Mouse (Mus musculus): ENCODE data around the gene Gfm2. TPM values are rescaled to one million over a fixed set of nuclear protein-coding genes. Genes with fewer than 3 reads are reported as not detected.

Gfm2 gene
- polyA plus RNA-seq, 1 experiment from 2014 or later = 26.9 TPM

DNA sequence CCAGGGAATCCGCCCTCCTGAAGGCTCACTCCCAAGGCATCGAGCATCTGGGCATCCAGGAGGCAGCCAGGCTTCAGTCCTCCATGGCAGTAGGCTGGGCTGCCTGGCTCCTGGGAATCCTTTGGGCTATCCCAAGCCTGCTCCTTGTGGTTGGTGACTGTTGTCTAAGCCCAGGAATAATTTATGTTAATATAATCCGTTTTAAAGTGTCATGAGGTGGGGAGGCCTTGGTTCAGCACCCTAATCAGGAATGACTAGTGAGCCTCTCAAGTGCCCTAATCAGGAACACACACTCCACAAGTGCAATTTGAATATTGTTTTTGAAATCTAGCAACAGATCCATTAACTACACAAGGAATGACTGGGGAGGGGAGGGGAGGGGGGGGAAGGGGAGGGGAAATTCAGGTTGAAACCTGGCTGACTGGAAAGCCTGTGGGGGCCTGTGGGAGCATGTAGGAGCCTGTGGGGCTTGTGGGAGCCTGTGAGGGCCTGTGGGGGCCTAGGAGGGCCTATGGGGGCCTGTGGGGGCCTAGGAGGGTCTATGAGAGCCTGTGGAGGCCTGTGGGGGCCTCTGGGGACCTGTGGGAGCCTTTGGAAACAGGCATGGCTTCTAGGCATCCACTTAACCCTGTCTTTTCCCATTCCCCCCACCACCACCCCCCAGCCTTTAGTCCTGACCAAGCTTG is 77.0 kb downstream of the Gfm2 start:
- no peak overlapping the region for H3K9ac ChIP-seq
- no peaks in the 10 kb centered on the region for H3K27me3 ChIP-seq
- H3K36me3 ChIP-seq = no peaks in the 10 kb centered on the region
- H3K27ac ChIP-seq = no peak overlapping the region
- no peak overlapping the region for H3K4me3 ChIP-seq
- H3K9me3 ChIP-seq = no peaks in the 10 kb centered on the region
- peaks cover 18% of the 10 kb centered on the region for H3K4me1 ChIP-seq
- no peak for ATAC-seq (ENCODE audit: insufficient number of reproducible peaks, low FRiP score, low TSS enrichment, low read depth)
- WGBS = 68% methylated on average over 3 of the region's 3 CpGs
- H3K4me2 ChIP-seq = no peak overlapping the region

DNA sequence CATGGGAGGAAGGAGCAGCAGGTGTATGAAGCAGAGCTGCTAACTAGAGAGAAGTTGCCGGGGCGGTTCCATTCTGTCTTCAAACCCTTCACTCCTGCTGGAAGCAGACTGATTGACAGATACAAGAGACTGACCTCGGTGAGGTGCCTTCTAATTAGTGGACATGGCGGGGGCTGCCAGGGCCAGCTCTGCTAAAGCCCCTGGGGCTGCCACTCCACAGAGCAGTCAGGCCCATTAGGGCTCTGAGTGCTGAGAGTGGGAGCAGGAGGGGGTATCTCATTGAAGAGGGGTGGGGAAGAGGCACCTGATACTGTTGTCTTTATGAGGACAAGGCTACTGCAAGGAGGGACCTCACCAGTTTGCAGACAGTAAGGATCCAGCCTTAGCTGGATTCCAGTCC is 77.8 kb downstream of the Gfm2 start:
- Histone ChIP-seq H3K36me3 (no peaks in the 10 kb centered on the region), H3K27me3 (no peaks in the 10 kb centered on the region), H3K4me1 (peaks cover 18% of the 10 kb centered on the region), H3K9ac (no peak overlapping the region), H3K4me2 (no peak overlapping the region), H3K27ac (no peak overlapping the region), H3K9me3 (no peaks in the 10 kb centered on the region), H3K4me3 (no peak overlapping the region)
- no peak for ATAC-seq (ENCODE audit: insufficient number of reproducible peaks, low FRiP score, low TSS enrichment, low read depth)
- WGBS = 35% methylated on average over 4 of the region's 4 CpGs

DNA sequence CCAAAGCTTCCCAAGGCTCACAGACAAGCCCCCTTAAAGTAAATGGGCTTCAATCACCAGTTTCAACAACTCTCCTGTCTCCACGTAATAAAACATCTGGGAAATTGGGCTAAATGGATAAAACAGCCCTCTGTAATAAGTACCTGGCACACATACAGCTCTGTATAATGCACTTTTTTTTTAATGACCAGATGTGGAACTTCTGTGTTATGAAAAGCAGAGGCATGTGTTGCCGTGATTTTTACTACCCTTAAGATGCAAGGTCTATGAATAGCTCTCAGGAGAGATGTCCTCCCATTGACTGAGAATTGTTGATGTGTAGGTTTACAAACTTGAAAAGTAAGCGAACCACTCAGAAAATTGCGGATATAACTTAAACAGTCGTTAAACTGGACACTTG is 78.5 kb downstream of the Gfm2 start:
- Histone ChIP-seq H3K4me2 (no peak overlapping the region), H3K27ac (no peak overlapping the region), H3K36me3 (no peaks in the 10 kb centered on the region), H3K9ac (no peak overlapping the region), H3K27me3 (no peaks in the 10 kb centered on the region), H3K4me3 (no peak overlapping the region), H3K4me1 (peaks cover 18% of the 10 kb centered on the region), H3K9me3 (no peaks in the 10 kb centered on the region)
- 20% methylated on average over 5 of the region's 5 CpGs for WGBS
- ATAC-seq (ENCODE audit: insufficient number of reproducible peaks, low FRiP score, low TSS enrichment, low read depth) = no peak

DNA sequence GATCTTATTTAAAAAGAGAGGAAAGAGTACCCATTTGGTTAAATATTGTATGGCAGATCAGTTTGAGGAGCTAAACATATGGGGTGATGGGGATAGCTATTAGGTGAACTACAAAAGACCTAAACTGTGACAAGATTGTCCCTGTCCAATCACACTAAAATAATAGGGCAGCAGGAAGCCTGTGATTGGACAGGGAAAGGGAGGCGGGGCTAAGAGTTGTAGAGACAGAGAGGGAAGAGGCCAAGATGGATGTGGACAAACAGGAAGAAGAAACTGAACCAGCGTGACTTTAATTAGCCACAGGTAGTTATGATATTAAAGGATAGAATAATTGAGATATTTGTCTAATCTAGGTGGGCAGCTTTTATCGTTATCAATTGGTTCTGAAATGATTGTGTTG is 82.3 kb downstream of the Gfm2 start:
- H3K9me3 ChIP-seq = no peaks in the 10 kb centered on the region
- no peak overlapping the region for H3K27ac ChIP-seq
- 92% methylated on average over 3 of the region's 3 CpGs for WGBS
- H3K4me1 ChIP-seq = peaks cover 20% of the 10 kb centered on the region
- H3K27me3 ChIP-seq = no peaks in the 10 kb centered on the region
- H3K36me3 ChIP-seq = no peaks in the 10 kb centered on the region
- ATAC-seq (ENCODE audit: insufficient number of reproducible peaks, low FRiP score, low TSS enrichment, low read depth) = no peak
- no peak overlapping the region for H3K9ac ChIP-seq
- no peak overlapping the region for H3K4me3 ChIP-seq
- no peak overlapping the region for H3K4me2 ChIP-seq

DNA sequence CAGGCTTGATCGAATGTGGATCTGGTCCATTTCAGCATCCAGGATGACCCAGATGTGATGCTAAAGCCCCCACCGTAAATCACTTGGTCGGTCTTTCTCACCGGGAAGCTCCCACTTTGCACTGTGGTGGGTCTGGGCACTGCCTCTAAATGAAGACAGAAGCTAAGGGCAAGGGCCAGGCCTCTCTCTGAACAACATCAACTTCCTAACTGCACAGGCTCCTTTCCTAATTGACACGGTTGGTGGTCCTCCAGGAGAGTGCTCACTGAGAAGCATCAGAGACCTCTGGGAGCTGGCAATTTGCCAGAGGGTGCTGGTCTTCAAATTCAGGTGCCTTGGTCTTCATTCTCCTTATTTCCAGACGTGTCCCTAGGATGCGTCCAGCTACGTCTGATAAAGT is 86.1 kb downstream of the Gfm2 start:
- Histone ChIP-seq H3K27me3 (no peaks in the 10 kb centered on the region), H3K36me3 (no peaks in the 10 kb centered on the region), H3K4me3 (no peak overlapping the region), H3K9ac (no peak overlapping the region), H3K4me1 (peaks cover 7% of the 10 kb centered on the region), H3K27ac (no peak overlapping the region), H3K9me3 (no peaks in the 10 kb centered on the region), H3K4me2 (no peak overlapping the region)
- WGBS = 59% methylated on average over 8 of the region's 8 CpGs
- ATAC-seq (ENCODE audit: insufficient number of reproducible peaks, low FRiP score, low TSS enrichment, low read depth) = no peak

DNA sequence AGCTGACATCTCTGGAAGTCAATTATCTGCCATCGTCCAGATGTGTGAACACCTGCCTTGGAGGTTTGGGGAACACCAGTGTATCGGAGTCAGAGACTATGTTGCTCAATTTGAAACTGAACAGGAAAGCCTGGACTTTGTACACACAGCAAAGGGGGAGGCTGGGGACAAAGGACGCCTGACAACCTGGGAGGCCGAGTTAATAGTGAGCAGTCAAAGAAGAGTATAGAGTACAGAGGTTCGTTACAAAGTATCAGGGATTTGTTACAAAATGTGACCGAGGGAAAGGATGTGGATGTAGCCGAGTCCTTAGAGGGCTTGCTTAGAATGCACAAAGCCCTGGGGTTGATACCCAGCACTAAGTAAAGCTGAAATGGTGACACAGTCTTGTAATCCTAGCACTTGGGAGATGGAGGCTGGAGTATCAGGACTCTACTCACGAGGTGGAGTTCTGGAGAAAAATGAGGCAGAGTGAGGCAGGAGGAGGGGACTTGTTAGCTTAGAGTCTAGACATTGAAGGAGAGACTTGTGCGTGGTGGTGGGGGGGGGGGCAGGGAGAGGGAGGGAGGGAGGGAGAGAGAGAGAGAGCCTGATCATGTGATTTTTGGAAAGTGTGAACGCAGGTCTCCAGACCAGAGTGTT is 86.7 kb downstream of the Gfm2 start:
- H3K4me2 ChIP-seq = no peak overlapping the region
- WGBS = 58% methylated on average over 10 of the region's 10 CpGs
- ATAC-seq (ENCODE audit: insufficient number of reproducible peaks, low FRiP score, low TSS enrichment, low read depth) = no peak
- H3K9me3 ChIP-seq = no peaks in the 10 kb centered on the region
- H3K4me1 ChIP-seq = peaks cover 7% of the 10 kb centered on the region
- no peak overlapping the region for H3K27ac ChIP-seq
- no peak overlapping the region for H3K4me3 ChIP-seq
- no peak overlapping the region for H3K9ac ChIP-seq
- H3K27me3 ChIP-seq = no peaks in the 10 kb centered on the region
- no peaks in the 10 kb centered on the region for H3K36me3 ChIP-seq

DNA sequence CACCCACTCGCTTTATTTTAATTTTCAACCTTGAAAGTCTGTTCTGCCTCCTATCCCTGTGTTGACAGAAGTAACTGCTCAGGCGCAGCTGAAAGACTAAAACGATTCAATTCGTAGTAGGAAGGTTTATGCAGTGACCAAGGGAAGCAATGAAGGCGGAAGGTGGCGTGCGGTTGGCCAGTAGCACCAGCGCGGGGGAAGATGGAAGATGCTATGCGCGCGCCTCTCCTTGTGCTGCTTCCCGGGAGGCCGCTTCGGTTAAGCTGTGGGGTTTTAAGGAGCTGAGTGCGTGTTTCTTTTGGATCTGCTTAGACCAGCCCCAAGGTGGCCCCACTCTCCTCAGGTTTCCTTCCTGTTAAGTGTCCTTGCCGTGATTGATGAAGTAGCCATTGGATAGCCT is 87.4 kb downstream of the Gfm2 start:
- no peak overlapping the region for H3K4me3 ChIP-seq
- H3K36me3 ChIP-seq = no peaks in the 10 kb centered on the region
- H3K4me2 ChIP-seq = no peak overlapping the region
- H3K4me1 ChIP-seq = peaks cover 7% of the 10 kb centered on the region
- ATAC-seq (ENCODE audit: insufficient number of reproducible peaks, low FRiP score, low TSS enrichment, low read depth) = no peak
- no peaks in the 10 kb centered on the region for H3K9me3 ChIP-seq
- WGBS = 65% methylated on average over 17 of the region's 17 CpGs
- H3K27me3 ChIP-seq = no peaks in the 10 kb centered on the region
- H3K9ac ChIP-seq = no peak overlapping the region
- no peak overlapping the region for H3K27ac ChIP-seq

DNA sequence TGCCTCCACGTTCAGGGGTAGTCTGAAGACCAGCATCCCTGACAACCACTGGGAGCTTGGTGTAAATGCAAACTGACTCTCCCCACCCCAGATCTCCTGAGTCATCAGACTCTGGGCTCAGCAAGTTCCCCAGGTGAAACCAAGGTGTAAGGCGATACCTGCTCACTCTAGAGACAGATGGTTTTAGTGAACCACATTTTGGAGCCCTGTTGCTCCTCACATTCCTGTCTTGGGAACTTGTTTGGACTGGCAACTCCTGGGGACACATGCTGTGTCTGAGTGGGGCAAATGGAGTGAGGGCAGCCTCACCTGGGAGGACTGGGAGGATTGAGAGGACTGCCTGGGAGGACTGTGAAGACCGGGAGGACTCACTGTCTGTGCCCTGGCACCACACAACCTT is 90.1 kb downstream of the Gfm2 start:
- H3K27ac ChIP-seq = no peak overlapping the region
- H3K4me1 ChIP-seq = peaks cover 7% of the 10 kb centered on the region
- no peak overlapping the region for H3K4me3 ChIP-seq
- ATAC-seq (ENCODE audit: insufficient number of reproducible peaks, low FRiP score, low TSS enrichment, low read depth) = no peak
- no peaks in the 10 kb centered on the region for H3K36me3 ChIP-seq
- H3K27me3 ChIP-seq = no peaks in the 10 kb centered on the region
- H3K9ac ChIP-seq = no peak overlapping the region
- 82% methylated on average over 3 of the region's 3 CpGs for WGBS
- no peak overlapping the region for H3K4me2 ChIP-seq
- H3K9me3 ChIP-seq = no peaks in the 10 kb centered on the region

DNA sequence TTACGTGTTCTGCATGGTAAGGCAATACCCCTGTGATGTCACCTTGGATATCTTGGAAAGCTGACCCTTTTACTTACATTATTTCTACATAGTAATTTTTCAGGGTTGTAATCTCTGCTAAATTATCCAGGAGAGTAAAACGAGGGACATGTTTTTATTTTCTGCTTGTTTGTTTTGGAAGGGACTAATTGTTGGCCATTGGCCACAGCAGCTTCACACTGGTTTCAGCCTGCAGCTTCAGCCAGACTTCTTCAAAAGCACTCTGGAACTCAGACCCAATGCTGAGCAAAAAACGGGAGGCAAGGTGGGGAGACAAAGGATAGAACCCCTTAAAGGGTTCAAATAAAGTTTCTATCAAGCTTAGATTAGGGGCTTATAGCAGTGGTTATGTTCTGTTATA is 92.4 kb downstream of the Gfm2 start:
- H3K4me3 ChIP-seq = no peak overlapping the region
- no peak overlapping the region for H3K9ac ChIP-seq
- H3K36me3 ChIP-seq = no peaks in the 10 kb centered on the region
- WGBS = 66% methylated on average over 3 of the region's 3 CpGs
- no peak overlapping the region for H3K27ac ChIP-seq
- no peaks in the 10 kb centered on the region for H3K9me3 ChIP-seq
- H3K4me1 ChIP-seq = peaks cover 2% of the 10 kb centered on the region
- no peak for ATAC-seq (ENCODE audit: insufficient number of reproducible peaks, low FRiP score, low TSS enrichment, low read depth)
- H3K4me2 ChIP-seq = no peak overlapping the region
- no peaks in the 10 kb centered on the region for H3K27me3 ChIP-seq

Other genes with a start within 250 kb of the Gfm2 start
- 0.36 and 0.40 TPM in 2 replicates for gene Gcnt4, start 213.2 kb upstream of the Gfm2 start, polyA plus RNA-seq (2015; fragmentation: Nextera tagmentation; extraction: Ambion mirVana)
- not detected in 2 replicates for gene 1700029F12Rik, start 103.6 kb upstream of the Gfm2 start, polyA plus RNA-seq (2015; fragmentation: Nextera tagmentation; extraction: Ambion mirVana)
- gene Fam169a, start 70.7 kb upstream of the Gfm2 start, polyA plus RNA-seq (2015; fragmentation: Nextera tagmentation; extraction: Ambion mirVana) = 1.2 and 1.6 TPM in 2 replicates
- gene Gm6169, start 38.7 kb upstream of the Gfm2 start, polyA plus RNA-seq (2015; fragmentation: Nextera tagmentation; extraction: Ambion mirVana) = 3.5 and 4.5 TPM in 2 replicates
- gene Nsa2, start within 50 bp of the Gfm2 start, polyA plus RNA-seq (2015; fragmentation: Nextera tagmentation; extraction: Ambion mirVana) = 58.6 and 59.8 TPM in 2 replicates
- gene Hexb, start 60.4 kb downstream of the Gfm2 start, polyA plus RNA-seq (2015; fragmentation: Nextera tagmentation; extraction: Ambion mirVana) = 63.1 and 65.7 TPM in 2 replicates
- 6.1 and 10.4 TPM in 2 replicates for gene Enc1, start 103.2 kb downstream of the Gfm2 start, polyA plus RNA-seq (2015; fragmentation: Nextera tagmentation; extraction: Ambion mirVana)